Mouse (Mus musculus): ENCODE data around the gene Samd14. TPM values are rescaled to one million over a fixed set of nuclear protein-coding genes. Genes with fewer than 3 reads are reported as not detected.

The Samd14 gene
- polyA plus RNA-seq, 1 experiment from 2014 or later = 20.3 TPM

DNA sequence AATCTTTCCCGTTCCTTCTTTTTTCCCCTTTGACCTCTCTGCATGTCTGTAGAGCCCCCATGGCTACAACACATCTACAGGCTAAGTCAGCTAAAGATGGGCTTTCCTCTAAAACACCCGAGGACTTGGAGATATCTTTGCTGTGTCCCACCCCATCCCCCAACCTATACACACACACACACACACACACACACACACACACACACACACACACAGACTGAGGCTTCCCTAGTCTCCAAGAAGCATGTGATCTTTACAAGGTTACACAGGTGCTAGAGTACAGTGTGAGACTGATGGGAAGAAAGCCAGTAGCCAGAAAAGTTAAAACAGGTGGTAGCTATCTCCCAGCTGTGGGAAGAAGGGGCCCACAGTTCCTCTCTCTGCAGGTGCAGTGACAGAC is 23.2 kb upstream of the Samd14 start:
- 63% methylated on average over 2 of the region's 2 CpGs for WGBS
- H3K9ac ChIP-seq (ENCODE audit: low read length) = no peak overlapping the region
- no peak overlapping the region for H3K4me3 ChIP-seq (ENCODE audit: low read depth, low read length)
- H3K27ac ChIP-seq (ENCODE audit: low read depth) = no peak overlapping the region
- no peaks in the 10 kb centered on the region for H3K27me3 ChIP-seq (replicated peaks; ENCODE audit: control insufficient read depth, insufficient read depth, low read length)
- no peaks in the 10 kb centered on the region for H3K36me3 ChIP-seq (ENCODE audit: control insufficient read depth, insufficient read depth, low read length)
- H3K4me1 ChIP-seq (replicated peaks; ENCODE audit: control insufficient read depth, insufficient read depth, low read length) = peaks cover 25% of the 10 kb centered on the region
- DNase-seq (ENCODE audit: low spot score) (no peak), ATAC-seq (replicated peaks; ENCODE audit: low FRiP score, low TSS enrichment, low read depth) (no peak)
- no peak overlapping the region for H3K4me2 ChIP-seq (ENCODE audit: low read length)
- H3K9me3 ChIP-seq (ENCODE audit: control insufficient read depth, low read length) = no peaks in the 10 kb centered on the region

DNA sequence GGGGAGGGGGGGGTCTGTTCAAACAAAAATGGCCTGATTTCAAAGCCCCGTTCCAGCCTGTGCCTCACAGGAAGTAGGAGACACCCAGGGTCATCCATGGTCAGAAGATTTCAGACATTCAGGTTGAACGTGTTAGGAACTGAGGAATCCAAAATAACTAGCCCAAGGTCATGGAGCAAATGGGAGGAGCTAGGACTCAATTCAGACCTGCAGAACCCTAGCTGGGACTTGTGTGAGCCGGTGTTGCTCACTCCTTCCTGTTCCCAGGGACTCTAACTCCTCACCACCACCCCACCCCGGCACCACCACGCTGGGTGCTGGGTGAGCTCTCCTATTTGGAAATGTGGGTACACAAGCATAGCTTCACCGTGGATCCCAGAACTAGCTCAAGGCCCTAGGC is 22.3 kb upstream of the Samd14 start:
- DNase-seq (ENCODE audit: low spot score) (no peak), ATAC-seq (replicated peaks; ENCODE audit: low FRiP score, low TSS enrichment, low read depth) (no peak)
- Histone ChIP-seq H3K36me3 (ENCODE audit: control insufficient read depth, insufficient read depth, low read length) (no peaks in the 10 kb centered on the region), H3K9ac (ENCODE audit: low read length) (no peak overlapping the region), H3K27ac (ENCODE audit: low read depth) (no peak overlapping the region), H3K9me3 (ENCODE audit: control insufficient read depth, low read length) (no peaks in the 10 kb centered on the region), H3K4me1 (replicated peaks; ENCODE audit: control insufficient read depth, insufficient read depth, low read length) (peaks cover 25% of the 10 kb centered on the region), H3K27me3 (replicated peaks; ENCODE audit: control insufficient read depth, insufficient read depth, low read length) (no peaks in the 10 kb centered on the region), H3K4me3 (ENCODE audit: low read depth, low read length) (no peak overlapping the region), H3K4me2 (ENCODE audit: low read length) (no peak overlapping the region)
- WGBS = 57% methylated on average over 6 of the region's 6 CpGs

DNA sequence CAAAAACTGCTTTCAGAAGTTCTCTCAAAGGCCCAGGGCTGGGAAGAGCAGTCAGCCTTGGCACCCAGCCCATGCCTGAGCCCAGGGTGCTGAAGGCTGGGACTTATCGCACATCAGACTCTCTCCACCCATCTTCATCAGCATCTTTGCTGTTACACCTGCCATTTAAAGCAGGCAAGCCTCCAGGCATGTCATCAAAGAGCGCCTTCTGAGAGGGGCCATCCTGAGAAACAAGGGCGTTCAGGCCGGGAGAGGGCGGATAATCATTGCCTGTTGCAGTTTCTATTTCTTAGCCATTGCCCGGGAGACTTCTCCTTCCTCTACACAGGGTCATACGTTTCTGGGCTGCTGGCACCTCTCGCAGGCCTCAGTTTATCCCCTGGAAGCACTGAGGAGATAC is 21.8 kb upstream of the Samd14 start:
- Histone ChIP-seq H3K9ac (ENCODE audit: low read length) (no peak overlapping the region), H3K4me2 (ENCODE audit: low read length) (no peak overlapping the region), H3K27ac (ENCODE audit: low read depth) (no peak overlapping the region), H3K9me3 (ENCODE audit: control insufficient read depth, low read length) (no peaks in the 10 kb centered on the region), H3K27me3 (replicated peaks; ENCODE audit: control insufficient read depth, insufficient read depth, low read length) (no peaks in the 10 kb centered on the region), H3K36me3 (ENCODE audit: control insufficient read depth, insufficient read depth, low read length) (no peaks in the 10 kb centered on the region), H3K4me1 (replicated peaks; ENCODE audit: control insufficient read depth, insufficient read depth, low read length) (peaks cover 26% of the 10 kb centered on the region), H3K4me3 (ENCODE audit: low read depth, low read length) (no peak overlapping the region)
- no peak for DNase-seq (ENCODE audit: low spot score)
- no peak for ATAC-seq (replicated peaks; ENCODE audit: low FRiP score, low TSS enrichment, low read depth)
- WGBS = 87% methylated on average over 8 of the region's 8 CpGs

DNA sequence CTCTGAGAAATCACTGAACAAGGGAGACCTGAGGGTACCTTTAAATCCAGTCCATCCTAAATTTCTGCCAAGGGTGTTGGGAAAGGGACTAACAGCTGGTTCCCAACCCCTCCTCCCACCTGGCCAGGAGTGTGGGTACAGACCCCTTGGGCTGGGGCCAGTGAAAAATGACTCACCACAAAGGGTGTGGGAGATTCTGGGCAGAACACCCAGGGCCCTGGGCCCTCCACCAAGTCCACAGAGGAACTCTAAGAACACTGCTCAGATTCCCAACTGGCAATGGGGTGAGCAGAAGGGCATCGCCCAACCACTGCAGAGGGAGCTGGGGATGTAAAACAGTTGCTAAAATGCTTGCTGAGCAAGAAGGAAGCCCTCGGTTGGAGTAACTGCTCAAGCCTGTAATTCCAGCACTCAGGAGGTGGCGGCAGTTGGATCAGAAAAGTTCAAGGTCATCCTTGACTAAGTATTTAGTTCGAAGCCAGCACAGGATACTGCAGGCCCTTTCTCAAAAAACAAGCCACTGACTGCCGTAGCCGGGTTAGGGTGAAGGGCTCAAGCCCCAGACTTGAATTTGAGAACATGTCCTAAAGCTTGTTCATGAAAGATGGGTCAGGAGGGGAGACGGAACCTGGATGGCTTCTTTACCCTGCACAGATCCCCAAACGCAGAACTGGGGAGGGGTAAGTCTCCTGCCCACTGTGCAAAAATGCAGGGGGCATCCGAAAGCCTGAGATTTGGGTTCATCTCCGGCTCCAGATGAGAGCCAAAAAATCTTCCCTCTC is 20.7 kb upstream of the Samd14 start:
- peak overlapping the region; percentile 88 for H3K4me3 ChIP-seq (ENCODE audit: low read depth, low read length)
- H3K36me3 ChIP-seq (ENCODE audit: control insufficient read depth, insufficient read depth, low read length) = no peaks in the 10 kb centered on the region
- no peak for DNase-seq (ENCODE audit: low spot score)
- H3K27ac ChIP-seq (ENCODE audit: low read depth) = peak overlapping the region; percentile 81
- no peaks in the 10 kb centered on the region for H3K27me3 ChIP-seq (replicated peaks; ENCODE audit: control insufficient read depth, insufficient read depth, low read length)
- H3K9ac ChIP-seq (ENCODE audit: low read length) = peak overlapping the region; percentile 29
- H3K9me3 ChIP-seq (ENCODE audit: control insufficient read depth, low read length) = no peaks in the 10 kb centered on the region
- H3K4me2 ChIP-seq (ENCODE audit: low read length) = peak overlapping the region; percentile 98
- ATAC-seq (replicated peaks; ENCODE audit: low FRiP score, low TSS enrichment, low read depth) = no peak
- 17% methylated on average over 10 of the region's 10 CpGs for WGBS
- H3K4me1 ChIP-seq (replicated peaks; ENCODE audit: control insufficient read depth, insufficient read depth, low read length) = peaks cover 38% of the 10 kb centered on the region

DNA sequence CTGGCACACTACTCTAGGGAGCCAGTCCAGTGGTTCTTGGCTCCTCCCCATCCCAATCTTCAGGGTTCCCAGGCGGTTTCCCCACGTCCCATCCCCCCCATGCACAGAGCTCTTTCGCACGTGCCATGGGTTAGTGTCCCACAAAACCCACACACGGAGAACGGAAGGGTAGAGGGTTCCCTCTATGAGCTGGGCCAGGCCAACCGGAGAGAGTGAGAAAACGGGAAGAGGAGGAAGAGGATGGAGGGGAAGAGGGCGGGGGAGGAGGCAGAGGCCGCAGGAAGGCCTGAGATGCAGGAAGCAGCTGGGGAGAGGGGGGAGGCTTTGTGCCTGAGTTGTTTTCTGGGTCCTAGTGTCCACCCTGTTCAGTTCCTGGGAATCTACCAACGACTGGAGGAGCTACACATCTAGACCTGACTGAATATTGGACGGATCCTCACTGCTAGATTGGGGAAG is 20.1 kb upstream of the Samd14 start:
- WGBS = under 1% methylated on average over 12 of the region's 12 CpGs
- Histone ChIP-seq H3K4me3 (ENCODE audit: low read depth, low read length) (peak overlapping the region; percentile 88), H3K4me1 (replicated peaks; ENCODE audit: control insufficient read depth, insufficient read depth, low read length) (peaks cover 44% of the 10 kb centered on the region)

DNA sequence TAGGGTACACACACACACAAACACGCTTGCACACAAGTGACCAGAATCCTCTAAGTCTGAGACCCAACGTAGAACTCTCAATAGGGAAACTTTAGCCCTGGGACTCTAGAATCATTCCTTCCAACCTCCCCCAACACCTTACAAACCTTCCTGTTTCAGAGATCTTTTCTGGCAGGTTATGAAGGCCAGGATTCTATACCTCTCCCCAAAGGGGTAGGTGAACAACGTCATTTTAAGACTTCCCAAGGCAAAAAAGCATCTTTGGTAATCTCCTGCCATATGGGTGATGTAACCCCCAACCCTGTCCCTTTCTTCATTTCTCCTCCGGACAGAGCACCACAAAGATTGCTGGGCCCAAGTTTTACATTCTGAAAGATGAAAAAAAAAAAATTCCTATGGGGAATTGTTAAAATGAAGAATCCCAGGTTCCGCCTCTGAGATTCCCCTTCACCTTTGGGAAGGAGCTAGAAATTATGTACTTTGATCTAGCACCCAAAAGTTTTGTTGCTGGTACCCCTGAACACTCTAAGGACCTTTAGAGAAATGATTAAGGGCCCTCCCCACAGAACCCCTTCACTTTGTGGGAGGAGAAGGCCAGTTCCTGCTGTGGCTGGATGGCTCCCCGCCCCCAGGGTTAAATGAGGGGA is 19.5 kb upstream of the Samd14 start:
- Histone ChIP-seq H3K4me2 (ENCODE audit: low read length) (peak overlapping the region; percentile 98), H3K4me1 (replicated peaks; ENCODE audit: control insufficient read depth, insufficient read depth, low read length) (peaks cover 50% of the 10 kb centered on the region), H3K36me3 (ENCODE audit: control insufficient read depth, insufficient read depth, low read length) (0 out of 2 replicates have a peak, but pooled peaks cover 9% of the 10 kb centered on the region), H3K27me3 (replicated peaks; ENCODE audit: control insufficient read depth, insufficient read depth, low read length) (no peaks in the 10 kb centered on the region), H3K4me3 (ENCODE audit: low read depth, low read length) (peak overlapping the region; percentile 88), H3K27ac (ENCODE audit: low read depth) (peak overlapping the region; percentile 81), H3K9ac (ENCODE audit: low read length) (peak overlapping the region; percentile 86), H3K9me3 (ENCODE audit: control insufficient read depth, low read length) (no peaks in the 10 kb centered on the region)
- no peak for ATAC-seq (replicated peaks; ENCODE audit: low FRiP score, low TSS enrichment, low read depth)
- 45% methylated on average over 6 of the region's 6 CpGs for WGBS
- DNase-seq (ENCODE audit: low spot score) = no peak

More for the DNA sequence above, 20.1 kb upstream of the Samd14 start:
- H3K27me3 ChIP-seq (replicated peaks; ENCODE audit: control insufficient read depth, insufficient read depth, low read length) = no peaks in the 10 kb centered on the region
- DNase-seq (ENCODE audit: low spot score) (peak; percentile 89), ATAC-seq (replicated peaks; ENCODE audit: low FRiP score, low TSS enrichment, low read depth) (peak; percentile 58)
- 0 out of 2 replicates have a peak, but pooled peaks cover 4% of the 10 kb centered on the region for H3K36me3 ChIP-seq (ENCODE audit: control insufficient read depth, insufficient read depth, low read length)
- H3K9me3 ChIP-seq (ENCODE audit: control insufficient read depth, low read length) = no peaks in the 10 kb centered on the region
- peak overlapping the region; percentile 98 for H3K4me2 ChIP-seq (ENCODE audit: low read length)
- H3K27ac ChIP-seq (ENCODE audit: low read depth) = peak overlapping the region; percentile 81
- peak overlapping the region; percentile 86 for H3K9ac ChIP-seq (ENCODE audit: low read length)

DNA sequence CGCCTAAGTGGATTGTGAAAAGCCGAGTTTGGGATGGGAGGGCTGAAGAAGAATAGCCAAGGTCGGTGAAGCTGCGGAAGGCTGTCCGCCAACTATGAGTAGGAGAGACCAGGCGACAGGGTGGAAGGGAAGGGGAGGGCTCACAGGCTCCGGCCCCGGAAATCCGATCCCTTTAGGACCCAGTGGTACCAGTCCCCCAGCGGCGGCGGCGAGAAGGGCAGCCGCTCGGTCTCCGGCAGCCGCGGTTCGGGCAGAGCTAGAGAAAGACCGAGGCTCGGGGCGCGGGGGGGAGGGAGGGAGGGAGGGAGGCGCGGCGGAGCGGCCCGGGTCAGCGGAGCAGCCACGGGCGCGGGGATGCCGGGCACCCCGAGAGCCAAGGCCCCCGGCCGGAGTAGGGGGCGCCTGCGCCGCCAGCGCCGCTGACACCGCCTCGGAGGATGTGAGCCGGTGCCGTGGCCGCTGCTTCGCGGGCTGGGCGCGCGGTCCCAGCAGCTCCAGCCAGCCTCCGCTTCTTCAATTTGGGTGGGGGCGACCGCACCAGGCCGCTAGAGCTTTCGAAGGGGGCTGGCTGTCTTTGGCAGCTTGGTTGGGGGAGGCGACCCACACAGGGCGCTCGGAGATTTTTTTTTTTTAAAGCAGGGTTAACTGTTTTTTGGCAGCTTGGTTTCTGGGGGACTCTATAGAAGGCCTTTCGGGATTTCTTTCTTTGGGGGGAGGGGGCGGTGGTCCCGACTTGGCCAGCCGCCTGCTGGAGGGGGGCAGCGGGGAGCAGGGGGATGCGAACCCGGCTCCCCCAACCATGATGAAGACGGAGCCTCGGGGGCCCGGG is 18.7 kb upstream of the Samd14 start, which contains the start of gene Ppp1r9b:
TSS of gene Ppp1r9b (plus strand) at position 287 of the 829 bp plus-strand sequence.
- Histone ChIP-seq H3K27ac (ENCODE audit: low read depth) (peak within 1 kb of the TSS; percentile 81), H3K27me3 (replicated peaks; ENCODE audit: control insufficient read depth, insufficient read depth, low read length) (no peaks in the 10 kb centered on the region), H3K4me1 (replicated peaks; ENCODE audit: control insufficient read depth, insufficient read depth, low read length) (peaks cover 57% of the 10 kb centered on the region), H3K9ac (ENCODE audit: low read length) (peak within 1 kb of the TSS; percentile 86), H3K4me3 (ENCODE audit: low read depth, low read length) (peak within 1 kb of the TSS; percentile 88), H3K9me3 (ENCODE audit: control insufficient read depth, low read length) (no peaks in the 10 kb centered on the region), H3K36me3 (ENCODE audit: control insufficient read depth, insufficient read depth, low read length) (peaks cover 13% of the 10 kb centered on the region; the same call in 1 of the 2 replicates), H3K4me2 (ENCODE audit: low read length) (peak within 1 kb of the TSS; percentile 98)
- DNase-seq (ENCODE audit: low spot score) = peak; percentile 96
- under 1% methylated on average over 65 of the region's 69 CpGs for WGBS
- peak; percentile 83 for ATAC-seq (replicated peaks; ENCODE audit: low FRiP score, low TSS enrichment, low read depth)
